7 mouse cellular contexts compared by ENCODE assay signal in genomic region chr19:29252831-29253545, GRCm38 (mm10). TPM values are rescaled to one million over a fixed set of nuclear protein-coding genes. Genes with fewer than 3 reads are reported as not detected.
DNase-seq lines count a peak whose midpoint lies in the region; ATAC-seq lines count a peak whose summit lies in the region.

No protein-coding gene starts in this region.

- no peak for ATAC-seq in neural tube, embryonic 11.5 days (ENCODE audit: insufficient read depth, low FRiP score, low TSS enrichment)

- no peak overlapping the region for H3K27ac ChIP-seq in neural tube, embryonic 11.5 days (ENCODE audit: low read depth, low read length)
- H3K27ac ChIP-seq in hindbrain, embryonic 10.5 days = peak overlapping the region; percentile 97

- no peak for DNase-seq in neural tube, embryonic 11.5 days (ENCODE audit: low spot score)
- DNase-seq in neural tube, embryonic 10.5 days (ENCODE audit: extremely low spot score, low spot score) = no peak
- peak; percentile 45 for DNase-seq in c-Kit-positive CD71-positive TER-119-positive erythroid progenitor cells, embryonic 14.5 days (ENCODE audit: low spot score)
- DNase-seq in hindbrain, embryonic 10.5 days (ENCODE audit: low spot score) = no peak
- peak; percentile 37 for DNase-seq in lung, postnatal 36 days
- DNase-seq in urinary bladder, adult 2 months (ENCODE audit: low spot score) = no peak
- no peak for DNase-seq in cerebellum, adult 18-20 months

- H3K9ac ChIP-seq in neural tube, embryonic 11.5 days (ENCODE audit: low read length) = peak overlapping the region; percentile 91

- no peaks in the 10 kb centered on the region for H3K9me3 ChIP-seq in neural tube, embryonic 11.5 days (ENCODE audit: control insufficient read depth, low read length)
- H3K9me3 ChIP-seq in hindbrain, embryonic 10.5 days = no peaks in the 10 kb centered on the region

- 24% methylated on average over 10 of the region's 10 CpGs for WGBS in neural tube, embryonic 11.5 days
- WGBS in hindbrain, embryonic 10.5 days = 28% methylated on average over 10 of the region's 10 CpGs

- H3K4me2 ChIP-seq in neural tube, embryonic 11.5 days (ENCODE audit: low read depth) = peak overlapping the region; percentile 87

- H3K4me1 ChIP-seq in neural tube, embryonic 11.5 days (ENCODE audit: control insufficient read depth, insufficient read depth, low read length) = peaks cover 25% of the 10 kb centered on the region
- H3K4me1 ChIP-seq in hindbrain, embryonic 10.5 days (replicated peaks) = peaks cover 62% of the 10 kb centered on the region

- no peaks in the 10 kb centered on the region for H3K36me3 ChIP-seq in neural tube, embryonic 11.5 days (ENCODE audit: control insufficient read depth, insufficient read depth, low read length)
- no peaks in the 10 kb centered on the region for H3K36me3 ChIP-seq in hindbrain, embryonic 10.5 days

- peak overlapping the region; percentile 88 for H3K4me3 ChIP-seq in neural tube, embryonic 11.5 days (ENCODE audit: low read depth, low read length)
- H3K4me3 ChIP-seq in hindbrain, embryonic 10.5 days = peak overlapping the region; percentile 90

- no peaks in the 10 kb centered on the region for H3K27me3 ChIP-seq in neural tube, embryonic 11.5 days (ENCODE audit: control insufficient read depth, insufficient read depth, low read length)
- H3K27me3 ChIP-seq in hindbrain, embryonic 10.5 days (ENCODE audit: insufficient read depth, poor library complexity, severe bottlenecking) = no peaks in the 10 kb centered on the region

RNA-seq across cellular contexts. Expression of gene Jak2, which starts 1.4 kb away (rescaled TPM):
- 12.3 and 14.3 TPM in 2 replicates for polyA plus RNA-seq in neural tube, embryonic 11.5 days (2014; fragmentation: Nextera tagmentation; extraction: Ambion mirVana)
- polyA plus RNA-seq in hindbrain, embryonic 10.5 days (2016; fragmentation: Nextera tagmentation; extraction: Ambion mirVana) = 6.9 and 7.0 TPM in 2 replicates
- 35.5 and 35.8 TPM in 2 replicates for polyA plus RNA-seq in urinary bladder, adult 2 months (2012; rRNA removed)

Comparison
In these comparisons a context has a peak if more than half of its experiments do, and no peak if none do; other contexts are left out.
1. DNase-seq: peak in c-Kit-positive CD71-positive TER-119-positive erythroid progenitor cells, embryonic 14.5 days (single experiment) and lung, postnatal 36 days (single experiment); none in neural tube, embryonic 11.5 days (single experiment), neural tube, embryonic 10.5 days (single experiment), hindbrain, embryonic 10.5 days (single experiment), urinary bladder, adult 2 months (single experiment) and cerebellum, adult 18-20 months (0 of 2).